Mouse (Mus musculus) ovary, postnatal 10 days (tissue): ENCODE measurements around the gene Bag2.

Experiments
- DNase-seq: peaks from one replicate; pipeline ENCODE4 v3.0.0; 2022; ENCODE audit warnings: low spot score

The Bag2 gene

GRCm38 (mm10) chr1:33757491-33758041, at the start of gene Bag2:
Gene Bag2, minus strand, starts transcription at chr1:33757795.
- peak; percentile 42 for DNase-seq

DNA sequence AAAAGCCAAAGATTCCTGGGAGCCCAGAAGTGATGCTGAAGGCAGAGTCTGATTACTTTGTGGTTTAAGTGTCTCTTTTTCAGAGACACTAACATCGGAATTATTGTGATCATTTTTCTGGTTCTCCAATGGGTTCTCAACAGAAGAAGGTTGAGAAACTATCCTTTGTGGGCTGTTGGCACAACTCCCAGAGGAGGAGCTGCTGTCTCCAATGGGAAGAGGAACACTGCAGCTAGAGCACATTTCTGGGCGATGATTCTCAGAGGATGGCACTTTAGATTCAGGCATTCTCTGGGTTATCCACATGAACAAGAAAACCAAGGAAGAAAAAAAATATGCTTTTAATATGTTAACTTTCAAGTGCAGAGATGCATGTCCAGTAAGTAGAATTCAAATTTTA, 45.7 kb upstream of the Bag2 start:
- DNase-seq = no peak

GRCm38 (mm10) chr1:33799620-33800019, 42.0 kb upstream of the Bag2 start:
- no peak for DNase-seq

GRCm38 (mm10) chr1:33788493-33788892, 30.9 kb upstream of the Bag2 start:
- no peak for DNase-seq

- no peak for DNase-seq
Measured at GRCm38 (mm10) chr1:33788072-33788471, 30.5 kb upstream of the Bag2 start.

GRCm38 (mm10) chr1:33784561-33784960, 27.0 kb upstream of the Bag2 start:
- no peak for DNase-seq

- no peak for DNase-seq
Measured at GRCm38 (mm10) chr1:33776175-33776611, 18.6 kb upstream of the Bag2 start.

DNA sequence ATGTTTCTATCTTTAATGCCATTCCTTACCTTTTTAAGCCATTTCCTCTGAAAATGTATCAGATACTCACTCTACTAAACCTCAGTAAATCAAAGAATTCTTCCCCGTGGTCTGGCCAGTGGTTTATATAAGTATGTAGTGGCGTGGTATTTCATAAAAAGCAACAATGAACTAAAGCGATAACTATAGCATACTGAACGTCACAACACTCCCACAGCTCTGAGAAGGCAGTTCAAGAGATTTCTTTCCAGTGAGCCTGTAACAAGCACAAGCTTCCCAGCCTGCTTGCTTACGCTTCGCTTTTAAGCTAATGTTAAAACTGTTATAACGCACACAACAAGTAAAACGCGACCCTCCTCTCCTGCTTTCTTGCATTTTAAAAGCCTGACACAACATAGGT, 14.5 kb upstream of the Bag2 start:
- DNase-seq = no peak

GRCm38 (mm10) chr1:33771621-33772020, 14.0 kb upstream of the Bag2 start:
- no peak for DNase-seq

- DNase-seq = no peak
Measured at GRCm38 (mm10) chr1:33768827-33769226, 11.2 kb upstream of the Bag2 start.

GRCm38 (mm10) chr1:33768091-33768787, 10.6 kb upstream of the Bag2 start:
- no peak for DNase-seq

DNA sequence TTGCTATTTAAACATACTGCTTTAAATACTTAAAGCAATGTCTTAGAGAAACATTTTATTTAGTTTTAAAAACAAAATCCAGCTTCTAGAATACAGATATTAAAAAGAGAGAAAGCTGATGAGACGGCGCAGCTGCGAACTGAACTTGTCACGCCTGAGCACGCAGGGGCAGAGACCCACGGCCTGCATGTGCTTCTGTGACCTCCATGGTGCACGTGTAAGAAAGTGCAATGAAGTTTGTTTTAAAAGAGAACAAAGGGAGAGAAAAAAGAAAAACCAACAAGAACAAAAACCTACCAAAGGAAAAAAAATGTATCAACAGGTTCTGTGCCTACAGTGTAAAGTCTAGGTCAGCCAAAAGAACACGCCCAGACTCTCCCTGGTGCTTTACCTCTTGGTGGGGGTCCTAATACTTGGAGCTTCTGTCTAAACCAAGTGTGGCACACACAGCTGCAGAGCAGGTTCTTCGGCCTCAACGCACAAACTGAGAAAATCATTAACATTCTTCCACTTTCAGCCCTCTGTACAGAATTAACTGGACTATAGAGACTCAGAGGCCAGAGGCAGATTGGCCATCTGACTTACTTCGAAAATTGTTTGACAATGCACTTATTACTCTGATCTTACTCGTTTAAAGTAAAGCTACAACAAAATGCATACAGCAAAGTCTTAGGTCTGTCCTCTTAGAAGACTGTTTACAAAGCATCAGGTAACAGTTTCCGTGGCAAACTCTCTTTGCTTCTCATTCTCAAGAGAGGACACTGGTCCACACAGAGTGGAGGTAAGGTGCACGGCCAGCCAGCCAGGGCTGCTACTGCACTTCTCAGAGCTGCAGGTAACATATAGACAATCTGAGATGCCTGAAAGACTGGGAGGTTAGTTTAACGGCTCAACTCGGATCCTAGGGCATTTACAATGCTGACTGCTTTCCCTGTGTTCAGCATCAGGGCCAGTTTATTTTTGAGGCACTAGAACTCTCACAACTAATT, 9.2 kb upstream of the Bag2 start:
- no peak for DNase-seq

GRCm38 (mm10) chr1:33765468-33766080, 8.0 kb upstream of the Bag2 start:
- no peak for DNase-seq

DNA sequence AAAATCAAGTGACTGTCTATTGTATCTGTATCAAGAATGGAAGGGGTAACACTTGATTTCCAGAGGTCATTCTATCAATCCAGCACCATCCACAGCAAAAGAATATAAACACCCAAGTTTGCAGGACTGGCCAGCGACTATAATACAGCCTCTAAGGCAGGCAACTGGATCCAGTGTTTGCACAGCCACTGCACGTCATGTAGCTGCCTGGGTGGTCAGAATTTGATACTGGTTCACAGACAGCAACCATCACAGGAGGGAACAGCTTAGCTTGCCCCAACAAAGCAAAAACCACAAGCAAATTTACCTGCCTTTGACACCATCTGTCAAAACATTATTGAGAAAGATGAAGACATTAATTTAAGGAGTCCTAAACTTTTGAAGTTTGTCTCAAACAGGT, 6.2 kb upstream of the Bag2 start:
- no peak for DNase-seq

GRCm38 (mm10) chr1:33758488-33758887, 893 bp upstream of the Bag2 start:
- no peak for DNase-seq

DNA sequence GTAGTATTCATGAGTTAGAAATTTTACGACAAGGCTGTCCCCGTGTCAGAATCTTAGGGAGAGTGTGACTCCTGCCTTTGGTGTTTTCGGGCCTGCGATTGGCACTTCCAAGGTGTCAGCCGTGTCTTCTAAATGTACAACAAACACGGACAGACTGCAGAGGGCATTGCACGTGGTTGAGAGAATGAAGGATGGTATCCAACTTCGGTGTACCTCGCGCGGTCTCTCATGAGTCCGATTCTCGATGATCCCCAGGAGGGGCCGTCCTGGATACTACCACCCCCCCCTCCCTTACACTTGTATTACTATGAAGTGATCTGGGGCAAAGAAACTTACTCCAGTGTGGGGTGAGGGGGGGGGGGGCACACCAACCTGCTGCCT, 572 bp downstream of the Bag2 start:
- DNase-seq = no peak

DNA sequence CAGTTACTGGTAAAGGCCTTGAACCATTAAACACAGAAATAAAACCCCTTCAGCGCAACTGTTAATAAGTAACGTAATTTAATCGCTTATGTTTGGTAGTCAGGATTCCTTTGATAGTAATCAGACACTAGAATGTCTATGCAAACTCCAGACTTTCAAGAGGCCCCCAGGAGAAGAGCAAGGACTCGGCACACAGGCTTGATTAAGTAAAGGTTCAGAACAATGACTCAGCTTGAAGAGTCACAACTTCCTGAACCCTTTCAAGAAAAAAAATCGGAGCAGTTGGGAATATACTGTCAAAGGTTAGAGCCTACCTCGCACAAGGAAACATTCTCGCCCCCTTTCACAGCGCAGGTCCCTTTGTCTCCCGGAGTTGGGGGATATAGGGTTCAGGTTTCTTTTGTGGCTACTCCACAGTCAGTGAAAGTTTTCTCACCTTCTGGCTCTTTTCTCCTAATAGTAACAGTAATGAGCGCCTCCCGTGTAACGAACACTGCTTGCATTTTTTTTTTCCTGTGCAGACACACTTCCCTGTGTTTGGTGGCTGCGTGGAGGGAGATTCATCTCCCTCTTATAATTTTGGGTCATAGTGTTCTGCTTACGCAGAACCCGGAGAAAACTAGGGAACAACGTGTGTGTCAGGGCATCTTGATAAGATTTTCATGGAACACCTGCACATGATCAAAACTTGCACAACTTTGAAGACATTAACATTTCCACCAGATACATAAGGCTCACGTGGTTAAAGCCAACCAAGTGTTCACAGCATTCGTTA, 1.1 kb downstream of the Bag2 start:
- no peak for DNase-seq

GRCm38 (mm10) chr1:33755799-33756198, 1.8 kb downstream of the Bag2 start:
- DNase-seq = no peak

GRCm38 (mm10) chr1:33754965-33755735, 2.4 kb downstream of the Bag2 start:
- DNase-seq = no peak

GRCm38 (mm10) chr1:33754089-33754488, 3.5 kb downstream of the Bag2 start:
- DNase-seq = no peak

GRCm38 (mm10) chr1:33751283-33751682, 6.3 kb downstream of the Bag2 start:
- no peak for DNase-seq
